In the genomic region with DNA sequence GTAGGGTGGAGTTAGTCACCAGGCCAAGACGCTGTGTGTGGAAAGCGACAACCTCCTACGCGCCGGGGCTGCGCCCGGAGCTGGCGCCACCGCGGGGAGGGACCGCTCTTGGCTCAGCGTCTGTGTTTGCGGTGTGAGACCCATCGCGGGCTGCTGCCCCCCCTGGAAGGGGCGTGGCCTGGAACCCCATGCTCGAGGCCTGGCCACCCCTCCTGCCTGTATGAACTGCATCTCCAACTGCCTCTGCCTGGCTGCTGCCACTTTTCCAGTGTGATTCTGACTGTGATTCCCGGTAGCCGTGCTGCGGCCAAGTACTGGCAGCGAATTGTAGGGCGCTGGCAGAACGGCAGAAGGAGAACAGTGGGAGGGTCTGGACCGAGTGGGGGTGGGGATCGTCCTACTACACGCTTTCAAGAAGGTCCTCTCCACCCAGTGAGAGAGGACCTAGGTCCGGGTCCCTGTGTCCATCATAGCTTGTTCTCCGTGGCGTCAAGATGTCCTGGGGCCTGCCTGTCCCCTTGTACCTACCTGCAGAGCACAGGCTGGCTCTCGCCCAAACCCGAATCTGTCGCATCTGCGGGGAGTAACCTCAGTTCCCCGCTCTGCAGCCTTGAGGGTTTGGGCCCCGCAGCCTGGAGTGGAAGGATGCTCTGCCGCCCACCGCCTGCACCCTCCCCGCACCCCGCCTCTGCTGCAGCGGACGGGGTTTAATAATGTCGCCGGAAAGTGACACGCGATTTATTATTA, we compare ENCODE assay signal across 8 mouse cellular contexts. TPM values are rescaled to one million over a fixed set of nuclear protein-coding genes. Genes with fewer than 3 reads are reported as not detected.
DNase-seq lines count a peak whose midpoint lies in the region; ATAC-seq lines count a peak whose summit lies in the region.

No protein-coding gene starts in this region.

- peak; percentile 55 for ATAC-seq in activated CD4-positive, CD25-positive, alpha-beta regulatory T cell, adult 4 months
- ATAC-seq in liver, embryonic 13.5 days (ENCODE audit: low read depth) = no peak

- H3K27ac ChIP-seq in liver, embryonic 13.5 days = no peak overlapping the region

- peak; percentile 86 for DNase-seq in 3T3-L1 (ENCODE audit: low read depth, low spot score)
- DNase-seq in embryo, embryonic 10.5 days (ENCODE audit: low spot score) = peak; percentile 51
- DNase-seq in heart, adult 8-10 months (ENCODE audit: low spot score) = peak; percentile 68
- DNase-seq in kidney, adult 11 months = peak; percentile 57
- DNase-seq in liver, embryonic 13.5 days = no peak
- peak; percentile 65 for DNase-seq in neural tube, embryonic 10.5 days (ENCODE audit: extremely low spot score, low spot score)
- peak; percentile 63 for DNase-seq in thymus, postnatal 25 days

- 3% methylated on average over 45 of the region's 45 CpGs for WGBS in liver, embryonic 13.5 days (ENCODE audit: insufficient replicate concordance)

- H3K4me2 ChIP-seq in liver, embryonic 13.5 days = peak overlapping the region; percentile 53

- H3K9me3 ChIP-seq in liver, embryonic 13.5 days (replicated peaks) = no peaks in the 10 kb centered on the region

- peaks cover 98% of the 10 kb centered on the region for H3K27me3 ChIP-seq in liver, embryonic 13.5 days

- H3K4me3 ChIP-seq in liver, embryonic 13.5 days (replicated peaks) = peak overlapping the region; percentile 35

- H3K36me3 ChIP-seq in liver, embryonic 13.5 days = no peaks in the 10 kb centered on the region

- peaks cover 61% of the 10 kb centered on the region for H3K4me1 ChIP-seq in liver, embryonic 13.5 days (replicated peaks)

- no peak overlapping the region for H3K9ac ChIP-seq in liver, embryonic 13.5 days

RNA-seq across cellular contexts. Expression of gene Kazald1, which starts 4.9 kb away (rescaled TPM):
- polyA plus RNA-seq in activated CD4-positive, CD25-positive, alpha-beta regulatory T cell, adult 4 months (2017; shearing (Covaris generic)) = under 1 TPM; 0.47 to 0.48 TPM
- 1 to 10 TPM; 2.5 to 5.5 (median 2.8) TPM for total RNA-seq in heart, adult 8-10 months (2022)
- polyA plus RNA-seq in liver, embryonic 13.5 days (2015; fragmentation: Nextera tagmentation; extraction: Ambion mirVana) = 0.25 and 0.29 TPM in 2 replicates

RNA-seq across cellular contexts. Expression of gene Sfxn3, which starts 32.6 kb away (rescaled TPM):
- 10 to 100 TPM; 84.1 to 92.7 TPM for polyA plus RNA-seq in activated CD4-positive, CD25-positive, alpha-beta regulatory T cell, adult 4 months (2017; shearing (Covaris generic))
- 10 to 100 TPM in 3 of 4 experiments, 1 to 10 TPM in 1; 9.0 to 10.8 (median 10.3) TPM for total RNA-seq in heart, adult 8-10 months (2022)
- 2.4 and 2.9 TPM in 2 replicates for polyA plus RNA-seq in liver, embryonic 13.5 days (2015; fragmentation: Nextera tagmentation; extraction: Ambion mirVana)

RNA-seq across cellular contexts. Expression of gene Pdzd7, which starts 34.4 kb away (rescaled TPM):
- polyA plus RNA-seq in activated CD4-positive, CD25-positive, alpha-beta regulatory T cell, adult 4 months (2017; shearing (Covaris generic)) = under 1 TPM in 1 of 2 experiments, not detected in 1; 0.32 TPM
- under 1 TPM in 1 of 4 experiments, not detected in 3; 0.46 TPM for total RNA-seq in heart, adult 8-10 months (2022)
- polyA plus RNA-seq in liver, embryonic 13.5 days (2015; fragmentation: Nextera tagmentation; extraction: Ambion mirVana) = not detected in 2 replicates

Comparison
In these comparisons a context has a peak if more than half of its experiments do, and no peak if none do; other contexts are left out.
1. RNA of gene Sfxn3, which starts 32.6 kb away (polyA plus RNA-seq): 84.1 to 92.7 TPM in activated CD4-positive, CD25-positive, alpha-beta regulatory T cell, adult 4 months; 2.4 to 2.9 TPM in liver, embryonic 13.5 days; every median in the first group is over 10 times any median in the second.